Mouse (Mus musculus) CH12.LX (cell line): ENCODE data around the gene Rapgef2. TPM values are rescaled to one million over a fixed set of nuclear protein-coding genes. Genes with fewer than 3 reads are reported as not detected.

Experiments used
- DNase-seq: peaks from one replicate; pipeline ENCODE4 v3.0.0-alpha.2; 2013; ENCODE audit errors: extremely low read depth
- H3K27ac ChIP-seq: 2 replicates; pipeline ENCODE4 v1.5.1; 2012; ENCODE audit warnings: low read depth, mild to moderate bottlenecking, control low read depth, moderate library complexity; ENCODE audit not compliant: insufficient read depth
- H3K27me3 ChIP-seq: replicated peaks from 2 replicates; pipeline ENCODE3; 2012; ENCODE audit warnings: inconsistent platforms
- H3K36me3 ChIP-seq, 2 experiments: replicated peaks in 1 of 2; 2 replicates each; pipeline versions ENCODE3 to v1.6.1; 2012; ENCODE audit warnings: inconsistent platforms in 1 of 2, low read length in 1 of 2, mild to moderate bottlenecking in 1 of 2, mixed read lengths in 1 of 2, moderate library complexity in 1 of 2; ENCODE audit not compliant: control insufficient read depth in 1 of 2, insufficient read depth in 1 of 2
- H3K4me1 ChIP-seq, 2 experiments: 2 replicates each; pipeline ENCODE4 v1.6.1; 2012; ENCODE audit warnings: inconsistent platforms in 1 of 2, moderate library complexity in 1 of 2; ENCODE audit not compliant: insufficient read depth in 2 of 2, control insufficient read depth in 1 of 2
- H3K4me2 ChIP-seq: 2 replicates; pipeline ENCODE4 v1.6.1; 2012; ENCODE audit warnings: low read depth, mild to moderate bottlenecking, control low read depth; ENCODE audit not compliant: poor library complexity, insufficient read depth, severe bottlenecking
- H3K4me3 ChIP-seq, 3 experiments: fragments of 150-350 bp in 1 of 3; sonication (generic) in 1 of 3; replicated peaks in 1 of 3; 2 replicates each; pipeline versions ENCODE3 to v1.5.1; 2011 to 2012; ENCODE audit warnings: low read depth in 2 of 3, low read length in 2 of 3, mild to moderate bottlenecking in 2 of 3, moderate library complexity in 2 of 3, control low read depth in 1 of 3, improper control_type of control experiment in 1 of 3, inconsistent platforms in 1 of 3, mixed read lengths in 1 of 3; ENCODE audit not compliant: poor library complexity in 1 of 3
- H3K79me2 ChIP-seq: replicated peaks from 2 replicates; pipeline ENCODE4 v1.6.1; 2012; ENCODE audit warnings: mild to moderate bottlenecking, moderate library complexity; ENCODE audit not compliant: control insufficient read depth, poor library complexity, insufficient read depth, severe bottlenecking; ENCODE audit errors: extremely low read depth
- H3K9ac ChIP-seq: 2 replicates; pipeline ENCODE4 v1.6.1; 2012; ENCODE audit warnings: low read depth, mild to moderate bottlenecking, control low read depth, moderate library complexity; ENCODE audit not compliant: insufficient read depth
- H3K9me3 ChIP-seq: replicated peaks from 2 replicates; pipeline ENCODE3; 2012; ENCODE audit warnings: low read length, inconsistent platforms, mixed read lengths
- CHD1 ChIP-seq: IDR thresholded peaks from 2 replicates; pipeline ENCODE4 v1.6.1; 2012; ENCODE audit warnings: low read depth, low read length, improper control_type of control experiment, inconsistent platforms
- ELF1 ChIP-seq: IDR thresholded peaks from 2 replicates; pipeline ENCODE4 v1.6.1; 2014; ENCODE audit warnings: low read depth, mild to moderate bottlenecking, inconsistent platforms, low read length, improper control_type of control experiment
- HCFC1 ChIP-seq: IDR thresholded peaks from 2 replicates; pipeline ENCODE4 v1.6.1; 2012; ENCODE audit warnings: low read depth, mild to moderate bottlenecking, inconsistent platforms, low read length, improper control_type of control experiment
- JUN ChIP-seq: IDR thresholded peaks from 2 replicates; pipeline ENCODE4 v1.6.1; 2011; ENCODE audit warnings: low read depth, mild to moderate bottlenecking, low read length, improper control_type of control experiment, moderate library complexity; ENCODE audit not compliant: insufficient read depth
- JUND ChIP-seq: conservative IDR thresholded peaks from 2 replicates; pipeline ENCODE4 v1.6.1; 2011; ENCODE audit warnings: low read depth, low read length, improper control_type of control experiment
- KAT2A ChIP-seq: IDR thresholded peaks from 2 replicates; pipeline ENCODE4 v1.6.1; 2012; ENCODE audit warnings: low read length, improper control_type of control experiment, inconsistent platforms; ENCODE audit not compliant: insufficient replicate concordance
- MAX ChIP-seq: IDR thresholded peaks from 2 replicates; pipeline ENCODE4 v1.6.1; 2011; ENCODE audit warnings: low read length, improper control_type of control experiment
- MYC ChIP-seq: IDR thresholded peaks from 2 replicates; pipeline ENCODE4 v1.6.1; 2011; ENCODE audit warnings: low read depth, mild to moderate bottlenecking, improper control_type of control experiment, low read length
- NRF1 ChIP-seq: IDR thresholded peaks from 2 replicates; pipeline ENCODE4 v1.6.1; 2014; ENCODE audit warnings: low read depth, mild to moderate bottlenecking, inconsistent platforms, low read length, improper control_type of control experiment, moderate library complexity
- POLR2AphosphoS2 ChIP-seq: IDR thresholded peaks from 2 replicates; pipeline ENCODE4 v1.6.1; 2011; ENCODE audit warnings: low read depth, low read length, improper control_type of control experiment
- RCOR1 ChIP-seq: conservative IDR thresholded peaks from 2 replicates; pipeline ENCODE4 v1.6.1; 2012; ENCODE audit warnings: low read depth, mild to moderate bottlenecking, inconsistent platforms, low read length, improper control_type of control experiment
- SIN3A ChIP-seq: IDR thresholded peaks from 2 replicates; pipeline ENCODE4 v1.6.1; 2012; ENCODE audit warnings: low read length, improper control_type of control experiment, inconsistent platforms
- TBP ChIP-seq: conservative IDR thresholded peaks from 2 replicates; pipeline ENCODE4 v1.6.1; 2011; ENCODE audit warnings: low read depth, low read length, improper control_type of control experiment
- UBTF ChIP-seq: IDR thresholded peaks from 2 replicates; pipeline ENCODE4 v1.6.1; 2012; ENCODE audit warnings: low read depth, mild to moderate bottlenecking, inconsistent platforms, low read length, improper control_type of control experiment, moderate library complexity
- USF2 ChIP-seq: conservative IDR thresholded peaks from 2 replicates; pipeline ENCODE4 v1.6.1; 2011; ENCODE audit warnings: low read depth, low read length, improper control_type of control experiment
- ZKSCAN1 ChIP-seq: IDR thresholded peaks from 2 replicates; pipeline ENCODE4 v1.6.1; 2012; ENCODE audit warnings: low read depth, inconsistent platforms, low read length, improper control_type of control experiment, borderline replicate concordance
- ZMIZ1 ChIP-seq: IDR thresholded peaks from 2 replicates; pipeline ENCODE4 v1.6.1; 2012; ENCODE audit warnings: low read depth, mild to moderate bottlenecking, inconsistent platforms, low read length, improper control_type of control experiment
- dilution Hi-C: fragments of 300-500 bp; cut with MboI; formaldehyde crosslinking; loops from 2 replicates; pipeline ENCODE4 v1.14.3; 2020; ENCODE audit warnings: low sequenced_read_pairs; ENCODE audit not compliant: extremely low pct_unique_long_range_greater_than_20kb, extremely low pct_ligation_motif_present
- in situ Hi-C: fragments of 300-500 bp; cut with MboI; formaldehyde crosslinking; loops from 3 replicates; pipeline ENCODE4 v1.14.3; 2019; ENCODE audit warnings: low sequenced_read_pairs, low pct_ligation_motif_present, low pct_unique_long_range_greater_than_20kb, mixed read lengths
- polyA plus RNA-seq: library from polyadenylated mRNA; unstranded; fragments of >175 nt; gene quantifications from 2 replicates; pipeline ENCODE4 v1.2.1, GENCODE M21; 2012; ENCODE audit warnings: low read depth; ENCODE audit not compliant: insufficient read length
- total RNA-seq, 2 experiments: library from RNA; depleted of rRNA; stranded (reverse); fragments of 300-350 nt in 1 of 2; fragments of >200 nt in 1 of 2; gene quantifications; 2 replicates each; pipeline ENCODE4 v1.2.3; 2012 to 2014

Rapgef2 gene
- total and polyA plus RNA-seq, 3 experiments = 0.72 to 3.1 (median 2.6) TPM

- DNase-seq = no peak
- H3K4me1 ChIP-seq = no peaks in the 10 kb centered on the region
- peaks cover under 1% of the 10 kb centered on the region for H3K27me3 ChIP-seq
- H3K9me3 ChIP-seq = peaks cover 2% of the 10 kb centered on the region
- H3K9ac ChIP-seq = no peak overlapping the region
- no peak overlapping the region for H3K4me2 ChIP-seq
- TF ChIP-seq JUN (no peak), ZKSCAN1 (no peak), RCOR1 (no peak), USF2 (no peak)
- H3K79me2 ChIP-seq = no peaks in the 10 kb centered on the region
- in situ Hi-C loops (no loop called here), dilution Hi-C loops (no loop called here)
- H3K4me3 ChIP-seq = no peak overlapping the region
- no peak overlapping the region for H3K27ac ChIP-seq
- H3K36me3 ChIP-seq = no peaks in the 10 kb centered on the region
Measured at GRCm38 (mm10) chr3:79294701-79295100, 8.4 kb upstream of the Rapgef2 start.

DNA sequence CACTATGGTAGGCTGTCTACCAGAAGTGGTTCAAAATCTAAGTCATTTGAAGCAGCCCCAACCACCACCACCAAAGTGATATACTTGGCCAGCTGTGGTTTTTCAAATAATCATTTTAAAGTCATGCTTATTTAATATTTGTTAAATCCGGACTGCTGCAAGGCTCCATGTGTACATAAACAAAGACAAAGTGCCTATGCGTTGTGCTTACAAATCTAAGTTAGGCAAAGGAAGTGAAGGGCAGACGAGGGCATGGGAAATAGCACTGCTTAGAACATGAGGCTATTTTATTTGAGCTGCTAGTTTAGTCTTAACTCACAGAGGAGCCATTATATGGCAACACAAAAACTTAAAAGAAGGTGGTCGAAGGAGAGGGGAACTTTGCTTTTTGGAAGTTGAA, 6.7 kb upstream of the Rapgef2 start:
- H3K4me1 ChIP-seq = no peaks in the 10 kb centered on the region
- no peaks in the 10 kb centered on the region for H3K79me2 ChIP-seq
- H3K4me2 ChIP-seq = no peak overlapping the region
- no peak overlapping the region for H3K9ac ChIP-seq
- H3K27me3 ChIP-seq = peaks cover 10% of the 10 kb centered on the region
- no peak for TF ChIP-seq ELF1
- no peak for TF ChIP-seq SIN3A
- no peak for TF ChIP-seq RCOR1
- no peak for TF ChIP-seq MAX
- TF ChIP-seq NRF1 = no peak
- TF ChIP-seq JUND = no peak
- TF ChIP-seq ZMIZ1 = no peak
- TF ChIP-seq CHD1 = no peak
- no peak for TF ChIP-seq MYC
- TF ChIP-seq UBTF = no peak
- no peak for TF ChIP-seq HCFC1
- no peak for TF ChIP-seq KAT2A
- no peak for TF ChIP-seq POLR2AphosphoS2
- no peak for TF ChIP-seq TBP
- no peaks in the 10 kb centered on the region for H3K9me3 ChIP-seq
- H3K4me3 ChIP-seq = no peak overlapping the region
- DNase-seq = no peak
- dilution Hi-C loops = no loop called here
- in situ Hi-C loops = no loop called here
- H3K27ac ChIP-seq = no peak overlapping the region
- H3K36me3 ChIP-seq = no peaks in the 10 kb centered on the region
